Mouse (Mus musculus) embryonic facial prominence, embryonic 15.5 days (tissue): Measurements from ENCODE around the gene Gm14412. TPM values are rescaled to one million over a fixed set of nuclear protein-coding genes. Genes with fewer than 3 reads are reported as not detected.

Source experiments
- polyA plus RNA-seq: library from polyadenylated mRNA; unstranded; fragments of >200 nt; fragmentation: Nextera tagmentation; extraction: Ambion mirVana; gene quantifications from 2 replicates; pipeline ENCODE4 v1.2.1, GENCODE M21; 2015

Gm14412 gene
- polyA plus RNA-seq, 1 experiment from 2014 or later = 0.51 TPM

Other genes with a start within 250 kb of the Gm14412 start
- not detected in 2 replicates for gene Gm14401, start 250.0 kb downstream of the Gm14412 start, polyA plus RNA-seq
- 22.7 and 27.0 TPM in 2 replicates for gene Gm14410, start 117.9 kb downstream of the Gm14412 start, polyA plus RNA-seq
- not detected in 2 replicates for gene Gm14409, start 57.3 kb downstream of the Gm14412 start, polyA plus RNA-seq
- 7.3 and 8.7 TPM in 2 replicates for gene Gm14418, start 74.0 kb upstream of the Gm14412 start, polyA plus RNA-seq
- 11.1 and 11.8 TPM in 2 replicates for gene Zfp970, start 140.4 kb upstream of the Gm14412 start, polyA plus RNA-seq
- gene Gm14403, start 173.9 kb upstream of the Gm14412 start, polyA plus RNA-seq = 4.9 and 5.3 TPM in 2 replicates